Mouse (Mus musculus) heart, postnatal 0 days (tissue): ENCODE measurements around the gene Elf4.

ENCODE experiments used
- CTCF ChIP-seq: IDR thresholded peaks from 2 replicates; pipeline ENCODE4 v1.5.1; 2016; ENCODE audit warnings: antibody characterized with exemption, control low read depth, low read depth
- EP300 ChIP-seq: IDR thresholded peaks from 2 replicates; pipeline ENCODE4 v1.6.1; 2016; ENCODE audit warnings: antibody characterized with exemption, low read depth

GRCm38 (mm10) chrX:48439036-48439435 lies 23.9 kb downstream of the Elf4 start:
- TF ChIP-seq CTCF, result no peak
- TF ChIP-seq EP300, result no peak
